Comparison of ENCODE assay signal across 8 mouse cellular contexts in the genomic region with DNA sequence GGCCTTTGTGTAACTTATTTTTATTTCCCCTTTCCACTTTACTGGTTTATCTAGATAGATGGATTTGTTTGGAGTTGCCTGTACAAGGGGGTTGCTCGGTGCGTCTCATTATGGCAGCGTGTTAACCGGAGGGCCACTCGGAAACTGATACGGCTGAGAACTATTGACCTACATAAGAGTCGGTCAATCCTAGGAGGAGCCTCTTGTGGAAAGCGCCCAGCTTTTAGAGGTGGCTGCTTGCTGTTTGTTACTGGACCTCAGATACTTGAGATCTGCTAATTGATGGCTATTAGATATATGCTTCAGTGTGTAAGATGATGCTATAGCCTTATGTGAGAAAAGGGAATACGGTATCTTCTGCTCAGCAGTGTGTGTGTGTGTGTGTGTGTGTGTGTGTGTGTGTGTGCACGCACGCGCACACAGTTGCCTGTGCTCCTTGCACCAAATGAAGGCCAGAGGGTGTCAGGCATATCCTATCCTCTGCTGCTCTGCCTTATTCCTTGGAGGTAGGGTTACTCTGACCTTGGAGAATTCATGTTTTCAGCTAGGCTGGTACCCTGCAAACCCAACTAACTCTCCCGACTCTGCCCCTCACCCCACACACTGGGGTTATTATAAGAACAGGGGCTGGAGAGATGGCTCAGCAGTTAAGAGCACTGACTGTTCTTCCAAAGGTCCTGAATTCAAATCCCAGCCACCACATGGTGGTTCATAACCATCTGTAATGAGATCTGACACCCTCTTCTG. TPM values are rescaled to one million over a fixed set of nuclear protein-coding genes. Genes with fewer than 3 reads are reported as not detected.
DNase-seq lines count a peak whose midpoint lies in the region; ATAC-seq and TF ChIP-seq lines count a peak whose summit lies in the region.

No protein-coding gene starts in this region.

- no peak for DNase-seq in heart, postnatal 25 days (ENCODE audit: low spot score)
- no peak for DNase-seq in lung, postnatal 0 days (ENCODE audit: low spot score)
- DNase-seq in lung, adult 18-20 months, result no peak
- no peak for DNase-seq in hindbrain, postnatal 0 days (ENCODE audit: low spot score)
- no peak for DNase-seq in stomach, postnatal 0 days (ENCODE audit: low spot score)
- DNase-seq in left cerebral cortex, adult 9 months (ENCODE audit: low spot score in 2 of 2), result no peak
- no peak for DNase-seq in thymus, adult 2 months

- TF ChIP-seq CTCF in lung, postnatal 0 days (IDR thresholded peaks at IDR 0.05), result no peak
- TF ChIP-seq CTCF in hindbrain, postnatal 0 days (IDR thresholded peaks at IDR 0.05; ENCODE audit: low read depth), result no peak
- TF ChIP-seq CTCF in stomach, postnatal 0 days (IDR thresholded peaks at IDR 0.05; ENCODE audit: low read depth), result no peak
- TF ChIP-seq CTCF in thymus, adult 2 months (IDR thresholded peaks at IDR 0.05; ENCODE audit: borderline replicate concordance, control insufficient read depth, extremely low read depth, insufficient read depth, low read length, poor library complexity), result no peak

- peak overlapping the region; percentile 85 for H3K4me2 ChIP-seq in heart, embryonic 12.5 days
- 0 out of 2 replicates have a peak overlapping the region, but pooled peaks have one; percentile 81 for H3K4me2 ChIP-seq in lung, postnatal 0 days (replicated peaks; ENCODE audit: low read depth, low read length)
- H3K4me2 ChIP-seq in hindbrain, postnatal 0 days (ENCODE audit: low read depth, low read length), result peak overlapping the region; percentile 76
- H3K4me2 ChIP-seq in stomach, postnatal 0 days (replicated peaks; ENCODE audit: low read depth), result peak overlapping the region; percentile 74; the same call in 1 of the 2 replicates

- ATAC-seq in heart, embryonic 12.5 days (ENCODE audit: insufficient number of reproducible peaks, low FRiP score), result no peak
- ATAC-seq in lung, postnatal 0 days, result no peak
- ATAC-seq in hindbrain, postnatal 0 days, result no peak
- no peak for ATAC-seq in stomach, postnatal 0 days (ENCODE audit: low FRiP score, low TSS enrichment)

- no peaks in the 10 kb centered on the region for H3K27me3 ChIP-seq in heart, embryonic 12.5 days (replicated peaks)
- no peaks in the 10 kb centered on the region for H3K27me3 ChIP-seq in lung, postnatal 0 days (replicated peaks; ENCODE audit: insufficient read depth, low read length)
- no peaks in the 10 kb centered on the region for H3K27me3 ChIP-seq in hindbrain, postnatal 0 days (ENCODE audit: insufficient read depth, low read length)
- no peaks in the 10 kb centered on the region for H3K27me3 ChIP-seq in stomach, postnatal 0 days (ENCODE audit: control insufficient read depth, insufficient read depth, low read length)
- H3K27me3 ChIP-seq in thymus, adult 2 months (ENCODE audit: control insufficient read depth, insufficient read depth, low read length), result no peaks in the 10 kb centered on the region

- peaks cover 72% of the 10 kb centered on the region for H3K4me1 ChIP-seq in heart, embryonic 12.5 days (replicated peaks)
- peaks cover 44% of the 10 kb centered on the region for H3K4me1 ChIP-seq in lung, postnatal 0 days (ENCODE audit: insufficient read depth, low read depth, low read length)
- H3K4me1 ChIP-seq in hindbrain, postnatal 0 days (ENCODE audit: insufficient read depth, low read length), result peaks cover 41% of the 10 kb centered on the region
- H3K4me1 ChIP-seq in stomach, postnatal 0 days (replicated peaks; ENCODE audit: control insufficient read depth, insufficient read depth), result peaks cover 9% of the 10 kb centered on the region
- H3K4me1 ChIP-seq in thymus, adult 2 months (replicated peaks; ENCODE audit: control insufficient read depth, insufficient read depth, low read length), result peaks cover 6% of the 10 kb centered on the region

- H3K27ac ChIP-seq in heart, embryonic 12.5 days (ENCODE audit: poor library complexity, severe bottlenecking), result peak overlapping the region; percentile 34; the same call in 1 of the 2 replicates
- H3K27ac ChIP-seq in lung, postnatal 0 days (ENCODE audit: low read length), result peak overlapping the region; percentile 11; the same call in 1 of the 2 replicates
- H3K27ac ChIP-seq in hindbrain, postnatal 0 days, result no peak overlapping the region
- no peak overlapping the region for H3K27ac ChIP-seq in stomach, postnatal 0 days (replicated peaks)
- H3K27ac ChIP-seq in thymus, adult 2 months (ENCODE audit: control insufficient read depth, insufficient read depth, low read length), result no peak overlapping the region

- TF ChIP-seq EP300 in lung, postnatal 0 days (IDR thresholded peaks at IDR 0.05), result no peak
- TF ChIP-seq EP300 in stomach, postnatal 0 days (optimal IDR thresholded peaks at IDR 0.05), result no peak

- H3K9me3 ChIP-seq in heart, embryonic 12.5 days (replicated peaks), result no peaks in the 10 kb centered on the region
- no peaks in the 10 kb centered on the region for H3K9me3 ChIP-seq in lung, postnatal 0 days (ENCODE audit: low read length)
- no peaks in the 10 kb centered on the region for H3K9me3 ChIP-seq in hindbrain, postnatal 0 days (ENCODE audit: low read length)
- H3K9me3 ChIP-seq in stomach, postnatal 0 days (ENCODE audit: control insufficient read depth, low read length), result no peaks in the 10 kb centered on the region

- H3K36me3 ChIP-seq in heart, embryonic 12.5 days, result no peaks in the 10 kb centered on the region
- H3K36me3 ChIP-seq in lung, postnatal 0 days (ENCODE audit: insufficient read depth, low read length), result no peaks in the 10 kb centered on the region
- no peaks in the 10 kb centered on the region for H3K36me3 ChIP-seq in hindbrain, postnatal 0 days (ENCODE audit: insufficient read depth, low read length)
- H3K36me3 ChIP-seq in stomach, postnatal 0 days (ENCODE audit: control insufficient read depth, insufficient read depth, low read length), result no peaks in the 10 kb centered on the region
- no peaks in the 10 kb centered on the region for H3K36me3 ChIP-seq in thymus, adult 2 months (ENCODE audit: control insufficient read depth, insufficient read depth, low read length)

- intact Hi-C loops in heart, postnatal 25 days (cut with DNase I), result loop anchor here (5.0 kb wide), 2 partner anchors 42 to 97 kb away; no protein-coding TSS in a partner anchor

- 45% methylated on average over 13 of the region's 13 CpGs for WGBS in heart, embryonic 12.5 days
- WGBS in lung, postnatal 0 days, result 59% methylated on average over 13 of the region's 13 CpGs
- 50% methylated on average over 13 of the region's 13 CpGs for WGBS in hindbrain, postnatal 0 days
- 58% methylated on average over 13 of the region's 13 CpGs for WGBS in stomach, postnatal 0 days
- WGBS in thymus, adult 2 months, result 95% methylated on average over 13 of the region's 13 CpGs

- H3K9ac ChIP-seq in heart, embryonic 12.5 days, result peak overlapping the region; percentile 54; the same call in 1 of the 2 replicates
- H3K9ac ChIP-seq in lung, postnatal 0 days (replicated peaks; ENCODE audit: low read depth), result no peak overlapping the region
- 0 out of 2 replicates have a peak overlapping the region, but pooled peaks have one; percentile 28 for H3K9ac ChIP-seq in hindbrain, postnatal 0 days (replicated peaks; ENCODE audit: low read length)
- no peak overlapping the region for H3K9ac ChIP-seq in stomach, postnatal 0 days (ENCODE audit: low read length)

- peak overlapping the region; percentile 22 for H3K4me3 ChIP-seq in heart, embryonic 12.5 days
- no peak overlapping the region for H3K4me3 ChIP-seq in lung, postnatal 0 days (ENCODE audit: low read depth, low read length)
- peak overlapping the region; percentile 98 for H3K4me3 ChIP-seq in hindbrain, postnatal 0 days (ENCODE audit: low read length)
- H3K4me3 ChIP-seq in stomach, postnatal 0 days (ENCODE audit: low read depth, low read length), result no peak overlapping the region
- H3K4me3 ChIP-seq in thymus, adult 2 months (ENCODE audit: control insufficient read depth, insufficient read depth, low read length), result no peak overlapping the region

- TF ChIP-seq POLR2A in thymus, adult 2 months (IDR thresholded peaks at IDR 0.05; ENCODE audit: control insufficient read depth, extremely low read depth, insufficient read depth, low read length, poor library complexity), result no peak

RNA-seq across cellular contexts. Expression of a gene that starts 2.6 kb away (rescaled TPM):
- 28.4 and 29.3 TPM in 2 replicates for polyA plus RNA-seq in heart, embryonic 12.5 days (2016; fragmentation: Nextera tagmentation; extraction: Ambion mirVana)
- total RNA-seq in heart, postnatal 25 days (2021), result 10 to 100 TPM; 21.4 to 22.9 TPM
- polyA plus RNA-seq in lung, postnatal 0 days (2015; fragmentation: Nextera tagmentation; extraction: Ambion mirVana), result 38.4 and 43.8 TPM in 2 replicates
- total RNA-seq in hindbrain, postnatal 0 days (2014; rRNA removed), result 33.9 and 35.5 TPM in 2 replicates
- polyA plus RNA-seq in hindbrain, postnatal 0 days (2015; fragmentation: Nextera tagmentation; extraction: Ambion mirVana), result 36.2 and 37.5 TPM in 2 replicates
- polyA plus RNA-seq in stomach, postnatal 0 days (2015; fragmentation: Nextera tagmentation; extraction: Ambion mirVana), result 38.2 and 38.6 TPM in 2 replicates
- polyA plus RNA-seq in thymus, adult 2 months (2012; rRNA removed), result 12.9 and 13.2 TPM in 2 replicates

RNA-seq across cellular contexts. Expression of a gene that starts 3.4 kb away (rescaled TPM):
- polyA plus RNA-seq in heart, embryonic 12.5 days (2016; fragmentation: Nextera tagmentation; extraction: Ambion mirVana), result 37.9 and 42.3 TPM in 2 replicates
- 10 to 100 TPM; 38.5 to 40.9 TPM for total RNA-seq in heart, postnatal 25 days (2021)
- 43.8 and 44.6 TPM in 2 replicates for polyA plus RNA-seq in lung, postnatal 0 days (2015; fragmentation: Nextera tagmentation; extraction: Ambion mirVana)
- total RNA-seq in hindbrain, postnatal 0 days (2014; rRNA removed), result 53.7 and 54.1 TPM in 2 replicates
- polyA plus RNA-seq in hindbrain, postnatal 0 days (2015; fragmentation: Nextera tagmentation; extraction: Ambion mirVana), result 45.4 and 45.6 TPM in 2 replicates
- 28.8 and 30.7 TPM in 2 replicates for polyA plus RNA-seq in stomach, postnatal 0 days (2015; fragmentation: Nextera tagmentation; extraction: Ambion mirVana)
- 31.5 and 38.4 TPM in 2 replicates for polyA plus RNA-seq in thymus, adult 2 months (2012; rRNA removed)

Comparison
In these comparisons a context has a peak if more than half of its experiments do, and no peak if none do; other contexts are left out.
1. H3K27ac ChIP-seq: peak in heart, embryonic 12.5 days (single experiment) and lung, postnatal 0 days (single experiment); none in hindbrain, postnatal 0 days (single experiment), stomach, postnatal 0 days (single experiment) and thymus, adult 2 months (single experiment).
2. H3K4me3 ChIP-seq: peak in heart, embryonic 12.5 days (single experiment) and hindbrain, postnatal 0 days (single experiment); none in lung, postnatal 0 days (single experiment), stomach, postnatal 0 days (single experiment) and thymus, adult 2 months (single experiment).
3. H3K9ac ChIP-seq: peak in heart, embryonic 12.5 days (single experiment) and hindbrain, postnatal 0 days (single experiment); none in lung, postnatal 0 days (single experiment) and stomach, postnatal 0 days (single experiment).
4. Peak in every context shown above with its lines, with median percentiles within 50 percentile points of each other: H3K4me2 ChIP-seq.